Mouse (Mus musculus) heart, adult 2 months (tissue): ENCODE data around the gene Tbc1d22a. TPM values are rescaled to one million over a fixed set of nuclear protein-coding genes. Genes with fewer than 3 reads are reported as not detected.

Experiments used
- DNase-seq, 2 experiments: peaks; one replicate each; pipeline ENCODE4 v3.0.0; 2021
- H3K27ac ChIP-seq: fragments of 200-600 bp; 2 replicates; pipeline ENCODE4 v1.8.1; 2022
- H3K27me3 ChIP-seq: fragments of 200-500 bp; 2 replicates; pipeline ENCODE4 v1.6.1; 2012; ENCODE audit warnings: mild to moderate bottlenecking, low read length, inconsistent platforms, mixed read lengths; ENCODE audit not compliant: control insufficient read depth, insufficient read depth
- H3K36me3 ChIP-seq: fragments of 200-500 bp; 2 replicates; pipeline ENCODE4 v1.6.1; 2012; ENCODE audit warnings: low read length, inconsistent platforms; ENCODE audit not compliant: control insufficient read depth, insufficient read depth
- H3K4me1 ChIP-seq: fragments of 200-500 bp; 2 replicates; pipeline ENCODE4 v1.6.1; 2011; ENCODE audit warnings: low read length; ENCODE audit not compliant: control insufficient read depth, insufficient read depth
- H3K4me3 ChIP-seq: fragments of 200-600 bp; 2 replicates; pipeline ENCODE4 v1.8.1; 2022
- H3K79me2 ChIP-seq: fragments of 200-500 bp; replicated peaks from 2 replicates; pipeline ENCODE4 v1.6.1; 2012; ENCODE audit warnings: mild to moderate bottlenecking, inconsistent platforms, low read length, moderate library complexity, mixed read lengths; ENCODE audit not compliant: control insufficient read depth, insufficient read depth
- H3K9ac ChIP-seq: fragments of 200-500 bp; 2 replicates; pipeline ENCODE4 v1.6.1; 2012; ENCODE audit warnings: low read depth, mild to moderate bottlenecking, control low read depth, inconsistent platforms, low read length, mixed read lengths
- CTCF ChIP-seq: fragments of 200-600 bp; IDR thresholded peaks from 2 replicates; pipeline ENCODE4 v1.8.1; 2022; ENCODE audit warnings: antibody characterized with exemption, mild to moderate bottlenecking, moderate library complexity
- EP300 ChIP-seq: fragments of 200-500 bp; IDR thresholded peaks from 2 replicates; pipeline ENCODE4 v1.6.1; 2011; ENCODE audit warnings: low read depth, low read length, control low read depth; ENCODE audit not compliant: insufficient read depth
- POLR2A ChIP-seq: fragments of 200-500 bp; IDR thresholded peaks from 2 replicates; pipeline ENCODE4 v1.6.1; 2011; ENCODE audit warnings: mild to moderate bottlenecking, low read depth, low read length, control low read depth; ENCODE audit not compliant: insufficient read depth
- WGBS: fragments of 180-500 bp; shearing (Covaris S2); methylation state at CpG from one replicate; pipeline ENCODE4 v1.1.7; 2018; 5-methylcytosine and 5-hydroxymethylcytosine counted together
- intact Hi-C: fragments of 180-260 bp; cut with DNase I; formaldehyde crosslinking; loops from one replicate; pipeline ENCODE4 v1.15.1; 2025
- long read RNA-seq: library from polyadenylated mRNA; stranded (forward); transcript quantifications from one replicate; pipeline ENCODE4 v2.0.0, GENCODE M21; 2021
- polyA plus RNA-seq: library from polyadenylated mRNA; depleted of rRNA; stranded (reverse); fragments of >200 nt; gene quantifications from 2 replicates; pipeline ENCODE4 v1.2.3, GENCODE M21; 2012; rRNA removed
- total RNA-seq, 2 experiments: library from RNA; stranded (reverse); gene quantifications; 2 replicates each; pipeline ENCODE4 v1.2.3; 2021

Tbc1d22a gene
- total RNA-seq (10 to 100 TPM; 21.8 to 25.6 TPM), polyA plus RNA-seq (23.2 and 30.1 TPM in 2 replicates)
- long read RNA-seq, transcript Tbc1d22a-201 (13 exons, 3,229 nt) = major isoform, 20 of 25 reads
- long read RNA-seq, partial matches to known transcripts = 1 of 25 reads
- long read RNA-seq, other reads (novel, unspliced or antisense) = 4 of 25 reads

DNA sequence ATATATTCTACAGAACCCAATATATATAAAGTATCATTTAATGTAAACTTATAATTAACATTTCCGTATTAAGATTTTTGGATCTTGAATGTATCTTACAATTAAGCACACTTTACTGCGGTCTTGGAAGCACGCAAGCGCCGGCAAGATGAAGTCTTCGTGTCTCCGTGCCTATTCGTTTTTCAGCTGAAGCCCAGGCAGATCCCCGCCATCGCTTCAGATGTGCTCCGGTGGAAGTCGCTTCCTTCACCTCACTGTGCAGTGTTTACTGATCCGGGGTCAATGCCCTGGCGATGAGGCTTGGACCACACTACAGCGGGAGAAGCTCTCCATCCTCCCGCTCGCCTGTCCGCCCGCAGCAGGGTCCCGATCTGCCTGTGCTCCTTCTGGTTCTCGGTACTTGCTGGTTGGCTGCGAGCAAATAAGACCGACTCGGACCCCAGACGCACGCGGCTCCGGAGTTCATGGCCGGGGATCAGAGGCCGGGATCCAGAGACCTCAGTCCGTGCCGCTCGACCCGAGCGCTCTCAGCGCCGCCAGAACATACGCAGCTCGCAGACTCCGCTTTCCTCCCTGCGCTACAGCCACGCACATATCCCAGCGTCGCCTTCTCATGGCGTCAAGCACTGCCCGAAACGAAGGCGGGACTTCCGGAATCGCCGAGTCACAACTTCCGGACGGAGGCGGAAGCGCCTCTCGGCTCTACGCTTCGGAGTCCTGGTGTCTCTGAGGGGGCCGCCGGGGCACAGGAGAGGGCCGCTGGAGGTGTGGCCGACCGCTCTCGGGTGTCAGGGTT is at the start of gene Tbc1d22a:
TSS of gene Tbc1d22a (plus strand) at position 707 of the 796 bp plus-strand sequence.
- H3K4me1 ChIP-seq = peaks cover 15% of the 10 kb centered on the region
- peaks cover 5% of the 10 kb centered on the region; the same call in 1 of the 2 replicates for H3K79me2 ChIP-seq
- peaks cover 6% of the 10 kb centered on the region; the same call in 1 of the 2 replicates for H3K36me3 ChIP-seq
- intact Hi-C loops = loop anchor here (2.0 to 10.0 kb wide), 2 partner anchors 15 to 159 kb away; partner anchors contain the start of gene Gramd4
- DNase-seq = peak; percentile 93 to 95
- TF ChIP-seq POLR2A = peak; percentile 96
- TF ChIP-seq EP300 = peak; percentile 66; the same call in 1 of the 2 replicates
- no peak for TF ChIP-seq CTCF
- peak within 1 kb of the TSS; percentile 96 for H3K27ac ChIP-seq
- no peaks in the 10 kb centered on the region for H3K27me3 ChIP-seq
- WGBS = under 1% methylated on average over 64 of the region's 64 CpGs
- peak within 1 kb of the TSS; percentile 80 for H3K4me3 ChIP-seq
- peak within 1 kb of the TSS; percentile 88 for H3K9ac ChIP-seq

DNA sequence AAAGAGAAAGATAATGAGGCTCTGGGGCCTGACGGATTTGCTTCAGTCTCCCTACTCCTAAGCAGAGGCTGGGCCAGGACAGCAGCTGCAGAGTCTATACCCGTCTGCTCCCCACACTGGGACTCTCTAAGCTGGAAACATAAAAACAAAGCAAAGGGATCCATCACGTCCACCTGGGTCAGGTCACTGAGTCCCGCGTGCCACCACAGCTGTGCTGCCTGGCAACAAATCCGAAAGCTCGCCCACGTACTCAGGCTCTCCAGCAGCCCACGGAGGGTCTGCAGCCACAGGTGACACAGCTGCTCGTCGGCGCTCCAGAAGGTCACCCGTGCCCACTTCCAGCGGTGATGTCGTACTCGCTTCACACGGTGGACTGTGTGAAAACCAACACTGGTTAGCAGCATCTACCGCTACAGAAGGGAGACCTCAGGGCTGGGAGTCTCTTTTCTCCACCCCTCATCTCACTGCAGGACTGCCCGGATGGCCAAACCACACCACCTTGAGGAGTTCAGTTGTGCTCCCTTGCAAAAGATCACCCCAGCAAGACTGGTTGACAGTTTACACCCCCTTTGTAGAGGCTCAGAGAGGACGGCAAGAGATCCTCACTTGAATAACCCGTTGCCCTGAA is 49.4 kb upstream of the Tbc1d22a start:
- WGBS = 88% methylated on average over 21 of the region's 21 CpGs
- Histone ChIP-seq H3K4me1 (peaks cover 22% of the 10 kb centered on the region), H3K36me3 (no peaks in the 10 kb centered on the region; the same call in 1 of the 2 replicates), H3K27ac (no peak overlapping the region), H3K9ac (no peak overlapping the region), H3K4me3 (no peak overlapping the region), H3K79me2 (peaks cover 6% of the 10 kb centered on the region), H3K27me3 (no peaks in the 10 kb centered on the region)
- intact Hi-C loops = no loop called here
- no peak for TF ChIP-seq EP300
- TF ChIP-seq POLR2A = no peak
- no peak for TF ChIP-seq CTCF
- no peak for DNase-seq

DNA sequence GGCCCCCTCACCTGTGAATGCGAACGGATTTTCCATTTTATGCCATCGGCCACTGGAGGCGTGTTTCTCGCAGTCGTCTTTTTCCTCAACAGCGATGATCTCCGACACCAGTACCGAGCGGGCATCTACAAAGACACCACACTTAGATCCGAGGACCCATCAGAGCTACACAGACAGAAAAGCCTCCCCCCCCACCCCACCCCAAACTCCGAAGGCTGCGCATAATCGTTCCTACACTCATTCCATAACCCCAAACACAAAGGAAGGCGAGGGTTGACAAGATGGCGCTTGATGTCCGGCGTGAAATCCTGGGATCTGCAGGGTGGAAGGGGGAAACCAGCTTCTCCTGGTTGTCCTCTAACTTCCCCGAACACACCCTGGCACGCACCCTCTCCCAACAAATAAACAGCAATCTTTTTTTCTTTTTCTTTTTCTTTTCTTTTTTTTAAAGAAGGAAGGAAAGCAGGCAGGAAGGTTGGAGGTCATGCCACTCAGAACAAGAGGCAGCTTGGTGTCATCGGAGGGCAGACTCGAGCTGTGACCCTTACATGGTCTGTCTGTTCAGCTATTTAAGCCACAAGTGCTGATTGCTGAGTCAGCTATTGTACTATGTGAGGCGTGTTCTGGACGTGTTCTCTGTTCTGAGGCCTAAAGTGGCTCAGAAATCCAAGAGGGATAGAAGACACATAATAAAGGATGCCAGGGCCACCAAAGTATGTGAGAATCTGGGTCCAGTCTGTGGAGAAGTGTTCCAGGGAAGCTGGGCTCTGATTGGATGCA is 48.3 kb upstream of the Tbc1d22a start:
- H3K27ac ChIP-seq = no peak overlapping the region
- no peak overlapping the region for H3K9ac ChIP-seq
- intact Hi-C loops = no loop called here
- H3K4me3 ChIP-seq = no peak overlapping the region
- peaks cover 26% of the 10 kb centered on the region for H3K4me1 ChIP-seq
- peaks cover 6% of the 10 kb centered on the region for H3K79me2 ChIP-seq
- no peak for DNase-seq
- TF ChIP-seq CTCF (no peak), POLR2A (no peak), EP300 (no peak)
- no peaks in the 10 kb centered on the region for H3K27me3 ChIP-seq
- WGBS = 88% methylated on average over 24 of the region's 24 CpGs
- no peaks in the 10 kb centered on the region; the same call in 1 of the 2 replicates for H3K36me3 ChIP-seq

DNA sequence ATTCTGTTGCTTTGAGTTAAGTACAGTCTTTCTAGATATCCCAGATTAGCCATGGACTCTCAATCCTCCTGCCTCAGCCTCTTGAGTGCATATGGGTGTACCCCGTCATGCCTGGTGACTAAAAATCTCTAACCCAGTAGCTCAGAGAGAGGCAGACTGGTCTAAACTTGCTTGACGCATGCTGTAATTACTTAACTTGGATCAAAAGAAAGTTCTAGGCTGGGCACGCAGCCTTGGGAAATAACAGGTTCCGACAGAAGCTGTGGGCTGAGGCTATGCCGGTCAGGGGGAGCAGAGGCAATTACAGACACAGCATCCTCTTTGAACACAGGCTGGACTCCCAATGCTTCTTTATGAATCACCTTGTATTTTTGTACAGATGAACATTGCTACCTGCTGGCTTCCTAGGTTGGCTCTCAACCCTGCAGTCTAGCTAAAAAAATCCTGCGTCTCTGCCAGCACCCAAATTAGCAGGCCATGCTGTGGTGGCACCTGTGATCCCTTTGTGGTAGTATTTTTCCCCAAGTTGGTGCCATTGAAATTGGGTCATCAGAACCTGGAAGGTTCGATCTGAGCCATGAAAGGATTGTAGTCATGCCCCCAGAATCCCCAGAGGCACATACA is 47.1 kb upstream of the Tbc1d22a start:
- no peak for DNase-seq
- peaks cover 25% of the 10 kb centered on the region for H3K4me1 ChIP-seq
- no peak overlapping the region for H3K9ac ChIP-seq
- no peaks in the 10 kb centered on the region for H3K27me3 ChIP-seq
- intact Hi-C loops = no loop called here
- peaks cover 6% of the 10 kb centered on the region for H3K79me2 ChIP-seq
- H3K36me3 ChIP-seq = no peaks in the 10 kb centered on the region; the same call in 1 of the 2 replicates
- TF ChIP-seq CTCF = no peak
- no peak for TF ChIP-seq EP300
- TF ChIP-seq POLR2A = no peak
- H3K27ac ChIP-seq = peak overlapping the region; percentile 56
- WGBS = 73% methylated on average over 7 of the region's 7 CpGs
- H3K4me3 ChIP-seq = no peak overlapping the region
